Mouse (Mus musculus) embryonic facial prominence, embryonic 15.5 days (tissue): ENCODE measurements around the gene Ccdc120. TPM values are rescaled to one million over a fixed set of nuclear protein-coding genes. Genes with fewer than 3 reads are reported as not detected.

Experiments
- ATAC-seq: fragments of 200-750 bp; cut with Nextera tagmentation; 2 replicates; pipeline ENCODE4 v1.8.0; 2017; ENCODE audit warnings: low read depth, moderate TSS enrichment; ENCODE audit not compliant: insufficient number of reproducible peaks, low FRiP score, low TSS enrichment
- H3K27ac ChIP-seq: fragments of 300-500 bp; sonication (generic); replicated peaks from 2 replicates; pipeline ENCODE4 v1.5.1; 2015; ENCODE audit warnings: mild to moderate bottlenecking, inconsistent platforms
- H3K27me3 ChIP-seq: fragments of 300-500 bp; sonication (generic); 2 replicates; pipeline ENCODE4 v1.6.1; 2015; ENCODE audit warnings: inconsistent platforms
- H3K36me3 ChIP-seq: fragments of 300-500 bp; sonication (generic); 2 replicates; pipeline ENCODE4 v1.6.1; 2015; ENCODE audit warnings: mild to moderate bottlenecking, inconsistent platforms
- H3K4me1 ChIP-seq: fragments of 300-500 bp; sonication (generic); 2 replicates; pipeline ENCODE4 v1.6.1; 2015; ENCODE audit warnings: inconsistent platforms
- H3K4me2 ChIP-seq: fragments of 300-500 bp; sonication (generic); replicated peaks from 2 replicates; pipeline ENCODE4 v1.6.1; 2015; ENCODE audit warnings: mild to moderate bottlenecking, inconsistent platforms
- H3K4me3 ChIP-seq: fragments of 300-500 bp; sonication (generic); replicated peaks from 2 replicates; pipeline ENCODE4 v1.5.1; 2015; ENCODE audit warnings: mild to moderate bottlenecking, inconsistent platforms
- H3K9ac ChIP-seq: fragments of 300-500 bp; sonication (generic); 2 replicates; pipeline ENCODE4 v1.6.1; 2015; ENCODE audit warnings: inconsistent platforms
- H3K9me3 ChIP-seq: fragments of 300-500 bp; sonication (generic); replicated peaks from 2 replicates; pipeline ENCODE4 v1.6.1; 2016; ENCODE audit warnings: inconsistent platforms
- WGBS: fragments of 180-500 bp; shearing (Covaris S2); methylation state at CpG from one replicate; pipeline ENCODE4 v1.1.7; 2015; 5-methylcytosine and 5-hydroxymethylcytosine counted together
- polyA plus RNA-seq: library from polyadenylated mRNA; unstranded; fragments of >200 nt; fragmentation: Nextera tagmentation; extraction: Ambion mirVana; gene quantifications from 2 replicates; pipeline ENCODE4 v1.2.1, GENCODE M21; 2015

The Ccdc120 gene
- 17.2 and 22.1 TPM in 2 replicates for polyA plus RNA-seq

DNA sequence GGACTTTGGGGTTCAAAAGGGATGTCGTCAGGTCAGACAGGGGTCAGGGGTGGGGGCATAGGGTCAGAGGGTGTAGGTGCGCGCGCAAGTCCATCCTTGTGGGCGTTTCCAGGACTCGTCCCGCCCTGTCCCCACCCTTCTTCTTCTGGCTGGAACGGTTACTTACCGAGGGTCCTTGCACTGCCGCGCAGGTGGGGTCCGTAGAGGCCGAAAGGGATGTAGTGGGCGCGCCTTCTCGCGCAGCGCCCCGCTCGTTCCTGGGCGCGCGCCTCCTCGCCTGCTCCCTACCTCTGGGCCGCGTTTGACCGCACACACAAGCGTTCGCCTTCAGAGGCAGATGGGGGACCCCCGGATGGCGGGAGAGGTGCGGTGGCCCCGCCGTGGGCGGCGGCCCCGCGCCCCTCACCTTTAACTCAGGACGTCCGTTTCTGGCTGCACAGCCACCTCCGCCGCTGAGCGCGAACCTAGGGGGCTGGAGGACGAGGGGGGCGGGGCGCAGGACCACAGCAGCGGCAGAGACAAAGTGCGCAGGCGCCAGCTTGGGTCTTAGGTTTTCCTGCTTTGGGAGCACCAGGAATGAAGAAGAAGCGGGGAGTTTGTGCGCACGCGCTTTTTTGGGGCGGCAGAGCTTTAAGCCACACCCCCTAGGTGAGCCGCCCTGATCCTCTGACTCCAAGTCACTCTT lies at the start of gene Ccdc120:
Gene Ccdc120 (minus strand): TSS at position 474 of the 685 bp plus-strand sequence.
- H3K9me3 ChIP-seq = no peaks in the 10 kb centered on the region
- no peaks in the 10 kb centered on the region for H3K27me3 ChIP-seq
- no peaks in the 10 kb centered on the region for H3K4me1 ChIP-seq
- peak; percentile 79 for ATAC-seq
- H3K4me2 ChIP-seq = peak within 1 kb of the TSS; percentile 49
- peak within 1 kb of the TSS; percentile 66 for H3K4me3 ChIP-seq
- 6% methylated on average over 54 of the region's 56 CpGs for WGBS
- H3K36me3 ChIP-seq = no peaks in the 10 kb centered on the region
- H3K9ac ChIP-seq = peak within 1 kb of the TSS; percentile 57
- H3K27ac ChIP-seq = no peak within 1 kb of the TSS

- ATAC-seq = no peak
- H3K9ac ChIP-seq = no peak overlapping the region
- H3K36me3 ChIP-seq = peaks cover 14% of the 10 kb centered on the region; the same call in 1 of the 2 replicates
- no peaks in the 10 kb centered on the region for H3K9me3 ChIP-seq
- H3K27me3 ChIP-seq = no peaks in the 10 kb centered on the region
- H3K27ac ChIP-seq = no peak overlapping the region
- 77% methylated on average over 3 of the region's 3 CpGs for WGBS
- no peaks in the 10 kb centered on the region for H3K4me1 ChIP-seq
- no peak overlapping the region for H3K4me2 ChIP-seq
- no peak overlapping the region for H3K4me3 ChIP-seq
Measured at GRCm38 (mm10) chrX:7797327-7797726, 46.6 kb upstream of the Ccdc120 start.

- WGBS = 24% methylated on average over 7 of the region's 7 CpGs
- no peak for ATAC-seq
Measured at GRCm38 (mm10) chrX:7795016-7795415, 44.3 kb upstream of the Ccdc120 start.

GRCm38 (mm10) chrX:7793361-7793760 lies 42.7 kb upstream of the Ccdc120 start:
- H3K36me3 ChIP-seq = no peaks in the 10 kb centered on the region
- no peaks in the 10 kb centered on the region for H3K9me3 ChIP-seq
- H3K4me3 ChIP-seq = no peak overlapping the region
- H3K4me1 ChIP-seq = 0 out of 2 replicates have a peak, but pooled peaks cover 4% of the 10 kb centered on the region
- H3K27me3 ChIP-seq = no peaks in the 10 kb centered on the region
- H3K4me2 ChIP-seq = no peak overlapping the region
- WGBS = 49% methylated on average over 3 of the region's 3 CpGs
- H3K27ac ChIP-seq = no peak overlapping the region
- H3K9ac ChIP-seq = no peak overlapping the region
- no peak for ATAC-seq

More at GRCm38 (mm10) chrX:7795016-7795415, 44.3 kb upstream of the Ccdc120 start:
- H3K4me1 ChIP-seq = 0 out of 2 replicates have a peak, but pooled peaks cover 4% of the 10 kb centered on the region
- no peaks in the 10 kb centered on the region for H3K9me3 ChIP-seq
- no peak overlapping the region for H3K27ac ChIP-seq
- no peaks in the 10 kb centered on the region for H3K27me3 ChIP-seq
- no peak overlapping the region for H3K4me3 ChIP-seq
- no peak overlapping the region for H3K9ac ChIP-seq
- no peak overlapping the region for H3K4me2 ChIP-seq
- H3K36me3 ChIP-seq = peaks cover 6% of the 10 kb centered on the region; the same call in 1 of the 2 replicates

- Histone ChIP-seq H3K27ac (no peak overlapping the region), H3K4me2 (peak overlapping the region; percentile 49), H3K4me1 (0 out of 2 replicates have a peak, but pooled peaks cover 4% of the 10 kb centered on the region), H3K9ac (peak overlapping the region; percentile 35), H3K4me3 (peak overlapping the region; percentile 54), H3K27me3 (no peaks in the 10 kb centered on the region), H3K9me3 (no peaks in the 10 kb centered on the region), H3K36me3 (no peaks in the 10 kb centered on the region)
- 26% methylated on average over 5 of the region's 5 CpGs for WGBS
- no peak for ATAC-seq
Measured at GRCm38 (mm10) chrX:7790309-7790708, 39.6 kb upstream of the Ccdc120 start.

- no peak within 1 kb of the TSS for H3K27ac ChIP-seq
- WGBS = 14% methylated on average over 24 of the region's 24 CpGs
- 0 out of 2 replicates have a peak, but pooled peaks cover 4% of the 10 kb centered on the region for H3K4me1 ChIP-seq
- H3K4me2 ChIP-seq = peak within 1 kb of the TSS; percentile 49
- H3K4me3 ChIP-seq = peak within 1 kb of the TSS; percentile 54
- H3K36me3 ChIP-seq = no peaks in the 10 kb centered on the region
- H3K27me3 ChIP-seq = no peaks in the 10 kb centered on the region
- H3K9ac ChIP-seq = peak within 1 kb of the TSS; percentile 35
- peak; percentile 80; the same call in 1 of the 2 replicates for ATAC-seq
- no peaks in the 10 kb centered on the region for H3K9me3 ChIP-seq
Measured at GRCm38 (mm10) chrX:7789542-7790136, 38.9 kb upstream of the Ccdc120 start, which contains the start of gene Gripap1. TSS of gene Gripap1 (plus strand) at chrX:7789765.

DNA sequence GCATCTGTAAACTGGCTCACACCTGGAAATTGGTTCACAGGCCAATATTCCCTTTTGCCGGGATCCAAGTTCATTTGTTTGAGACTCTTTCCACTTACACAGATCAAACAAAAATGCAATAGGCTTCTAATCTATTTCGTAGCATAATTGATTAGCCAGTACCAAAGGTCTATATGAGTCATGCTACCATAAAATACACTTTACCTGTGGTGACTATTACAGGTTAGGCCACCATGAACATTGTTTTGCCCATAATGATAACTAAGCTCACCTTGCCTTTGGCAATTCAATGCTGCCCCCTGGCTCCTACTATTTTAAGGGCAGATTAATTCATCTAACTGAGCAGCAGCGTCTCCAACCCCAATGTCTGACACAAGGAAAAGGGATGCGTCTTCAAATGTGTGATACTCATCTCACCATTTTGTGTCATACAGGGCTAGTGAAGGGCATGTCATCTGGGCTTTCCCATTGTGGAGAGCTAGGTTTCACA lies 31.9 kb upstream of the Ccdc120 start:
- 75% methylated on average over 4 of the region's 4 CpGs for WGBS

GRCm38 (mm10) chrX:7779294-7779693 lies 28.6 kb upstream of the Ccdc120 start:
- ATAC-seq = no peak
- Histone ChIP-seq H3K9me3 (no peaks in the 10 kb centered on the region), H3K36me3 (no peaks in the 10 kb centered on the region), H3K4me1 (no peaks in the 10 kb centered on the region), H3K4me2 (no peak overlapping the region), H3K27me3 (no peaks in the 10 kb centered on the region), H3K27ac (no peak overlapping the region), H3K9ac (no peak overlapping the region), H3K4me3 (no peak overlapping the region)
- WGBS = 23% methylated on average over 3 of the region's 3 CpGs

More for the DNA sequence above, 31.9 kb upstream of the Ccdc120 start:
- Histone ChIP-seq H3K4me1 (no peaks in the 10 kb centered on the region), H3K27ac (no peak overlapping the region), H3K27me3 (no peaks in the 10 kb centered on the region), H3K9ac (no peak overlapping the region), H3K4me2 (no peak overlapping the region), H3K36me3 (no peaks in the 10 kb centered on the region), H3K4me3 (no peak overlapping the region), H3K9me3 (no peaks in the 10 kb centered on the region)
- no peak for ATAC-seq

GRCm38 (mm10) chrX:7778450-7779244 lies 27.9 kb upstream of the Ccdc120 start:
- 78% methylated on average over 7 of the region's 7 CpGs for WGBS
- Histone ChIP-seq H3K4me1 (no peaks in the 10 kb centered on the region), H3K9me3 (no peaks in the 10 kb centered on the region), H3K9ac (no peak overlapping the region), H3K4me3 (no peak overlapping the region), H3K36me3 (0 out of 2 replicates have a peak, but pooled peaks cover 1% of the 10 kb centered on the region), H3K27ac (no peak overlapping the region), H3K27me3 (no peaks in the 10 kb centered on the region), H3K4me2 (no peak overlapping the region)
- ATAC-seq = no peak

- H3K27me3 ChIP-seq = no peaks in the 10 kb centered on the region
- H3K4me1 ChIP-seq = no peaks in the 10 kb centered on the region
- WGBS = 48% methylated on average over 8 of the region's 8 CpGs
- no peak overlapping the region for H3K4me2 ChIP-seq
- H3K27ac ChIP-seq = no peak overlapping the region
- 0 out of 2 replicates have a peak, but pooled peaks cover 5% of the 10 kb centered on the region for H3K36me3 ChIP-seq
- ATAC-seq = peak; percentile 51; the same call in 1 of the 2 replicates
- H3K4me3 ChIP-seq = no peak overlapping the region
- H3K9ac ChIP-seq = no peak overlapping the region
- no peaks in the 10 kb centered on the region for H3K9me3 ChIP-seq
Measured at GRCm38 (mm10) chrX:7776329-7777082, 25.8 kb upstream of the Ccdc120 start.
